Mouse (Mus musculus) layer of hippocampus, postnatal 10 days (tissue): ENCODE results near the gene Nfib. TPM values are rescaled to one million over a fixed set of nuclear protein-coding genes. Genes with fewer than 3 reads are reported as not detected.

Source experiments
- DNase-seq, 2 experiments: peaks; one replicate each; pipeline ENCODE4 v3.0.0; 2021; ENCODE audit warnings: low spot score in 2 of 2
- total RNA-seq, 2 experiments: library from RNA; stranded (reverse); gene quantifications; 2 replicates each; pipeline ENCODE4 v1.2.3; 2021

Gene Nfib
- total RNA-seq, 2 experiments from 2014 or later = 218 to 236 TPM

- no peak for DNase-seq
Observed at GRCm38 (mm10) chr4:82371471-82371870, 334.1 kb downstream of the Nfib start.

- DNase-seq = no peak
Observed at GRCm38 (mm10) chr4:82369011-82369776, 336.4 kb downstream of the Nfib start.

- no peak for DNase-seq
Observed at GRCm38 (mm10) chr4:82368091-82368775, 337.3 kb downstream of the Nfib start.

- DNase-seq = no peak
Observed at GRCm38 (mm10) chr4:82364696-82365385, 340.7 kb downstream of the Nfib start.

GRCm38 (mm10) chr4:82363951-82364350 lies 341.6 kb downstream of the Nfib start:
- DNase-seq = no peak

- peak in 1 of 2 experiments; percentile 8 for DNase-seq
Observed at GRCm38 (mm10) chr4:82362294-82362693, 343.3 kb downstream of the Nfib start.

- DNase-seq = peak in 1 of 2 experiments; percentile 28
Observed at GRCm38 (mm10) chr4:82360081-82360511, 345.5 kb downstream of the Nfib start.

GRCm38 (mm10) chr4:82359110-82359509 lies 346.4 kb downstream of the Nfib start:
- DNase-seq = no peak

GRCm38 (mm10) chr4:82349006-82349405 lies 356.5 kb downstream of the Nfib start:
- DNase-seq = no peak

- DNase-seq = peak in 1 of 2 experiments; percentile 51
Observed at GRCm38 (mm10) chr4:82344787-82345186, 360.8 kb downstream of the Nfib start.

GRCm38 (mm10) chr4:82344224-82344623 lies 361.3 kb downstream of the Nfib start:
- no peak for DNase-seq

- no peak for DNase-seq
Observed at GRCm38 (mm10) chr4:82338930-82339329, 366.6 kb downstream of the Nfib start.

- no peak for DNase-seq
Observed at GRCm38 (mm10) chr4:82338481-82338880, 367.1 kb downstream of the Nfib start.

- no peak for DNase-seq
Observed at GRCm38 (mm10) chr4:82336951-82337381, 368.6 kb downstream of the Nfib start.

GRCm38 (mm10) chr4:82335266-82335865 lies 370.2 kb downstream of the Nfib start:
- DNase-seq = no peak

GRCm38 (mm10) chr4:82333413-82333812 lies 372.1 kb downstream of the Nfib start:
- no peak for DNase-seq

GRCm38 (mm10) chr4:82330095-82330494 lies 375.5 kb downstream of the Nfib start:
- DNase-seq = no peak

- DNase-seq = no peak
Observed at GRCm38 (mm10) chr4:82326140-82326529, 379.4 kb downstream of the Nfib start.

GRCm38 (mm10) chr4:82325409-82326139 lies 380.0 kb downstream of the Nfib start:
- DNase-seq = no peak

GRCm38 (mm10) chr4:82324977-82325376 lies 380.6 kb downstream of the Nfib start:
- no peak for DNase-seq

GRCm38 (mm10) chr4:82321008-82321407 lies 384.5 kb downstream of the Nfib start:
- DNase-seq = no peak
